Mouse (Mus musculus) neural tube, embryonic 11.5 days (tissue): ENCODE measurements around the gene Arhgef3. TPM values are rescaled to one million over a fixed set of nuclear protein-coding genes. Genes with fewer than 3 reads are reported as not detected.

Experiments used
- ATAC-seq: fragments of 200-750 bp; cut with Nextera tagmentation; 2 replicates; pipeline ENCODE4 v1.8.0; 2017; ENCODE audit warnings: moderate number of reproducible peaks, mild to moderate bottlenecking, moderate TSS enrichment, moderate library complexity; ENCODE audit not compliant: insufficient read depth, low FRiP score, low TSS enrichment
- DNase-seq: peaks from one replicate; pipeline ENCODE4 v3.0.0-alpha.2; 2015; ENCODE audit warnings: low spot score
- H3K27ac ChIP-seq: fragments of 300-500 bp; sonication (generic); 2 replicates; pipeline ENCODE4 v1.5.1; 2014; ENCODE audit warnings: low read depth, mild to moderate bottlenecking, low read length
- H3K27me3 ChIP-seq: fragments of 300-500 bp; sonication (generic); 2 replicates; pipeline ENCODE4 v1.6.1; 2014; ENCODE audit warnings: mild to moderate bottlenecking, low read length, mixed read lengths; ENCODE audit not compliant: control insufficient read depth, insufficient read depth
- H3K36me3 ChIP-seq: fragments of 300-500 bp; sonication (generic); 2 replicates; pipeline ENCODE4 v1.6.1; 2014; ENCODE audit warnings: mild to moderate bottlenecking, low read length, moderate library complexity, mixed read lengths; ENCODE audit not compliant: control insufficient read depth, insufficient read depth
- H3K4me1 ChIP-seq: fragments of 300-500 bp; sonication (generic); 2 replicates; pipeline ENCODE4 v1.6.1; 2014; ENCODE audit warnings: low read length, mixed read lengths; ENCODE audit not compliant: control insufficient read depth, insufficient read depth
- H3K4me2 ChIP-seq: fragments of 300-500 bp; sonication (generic); 2 replicates; pipeline ENCODE4 v1.6.1; 2014; ENCODE audit warnings: low read depth, mild to moderate bottlenecking, moderate library complexity
- H3K4me3 ChIP-seq: fragments of 300-500 bp; sonication (generic); 2 replicates; pipeline ENCODE4 v1.5.1; 2014; ENCODE audit warnings: low read depth, low read length
- H3K9ac ChIP-seq: fragments of 300-500 bp; sonication (generic); 2 replicates; pipeline ENCODE4 v1.6.1; 2014; ENCODE audit warnings: mild to moderate bottlenecking, low read length
- H3K9me3 ChIP-seq: fragments of 300-500 bp; sonication (generic); 2 replicates; pipeline ENCODE4 v1.6.1; 2016; ENCODE audit warnings: low read length; ENCODE audit not compliant: control insufficient read depth
- WGBS: fragments of 180-500 bp; shearing (Covaris S2); extraction: QIAGEN DNeasy Blood & Tissue Kit; methylation state at CpG from one replicate; pipeline ENCODE4 v1.1.7; 2014; 5-methylcytosine and 5-hydroxymethylcytosine counted together
- polyA plus RNA-seq: library from polyadenylated mRNA; unstranded; fragments of >200 nt; fragmentation: Nextera tagmentation; extraction: Ambion mirVana; gene quantifications from 2 replicates; pipeline ENCODE4 v1.2.1, GENCODE M21; 2014

Arhgef3 gene
- polyA plus RNA-seq, 1 experiment from 2014 or later = 5.1 TPM

DNA sequence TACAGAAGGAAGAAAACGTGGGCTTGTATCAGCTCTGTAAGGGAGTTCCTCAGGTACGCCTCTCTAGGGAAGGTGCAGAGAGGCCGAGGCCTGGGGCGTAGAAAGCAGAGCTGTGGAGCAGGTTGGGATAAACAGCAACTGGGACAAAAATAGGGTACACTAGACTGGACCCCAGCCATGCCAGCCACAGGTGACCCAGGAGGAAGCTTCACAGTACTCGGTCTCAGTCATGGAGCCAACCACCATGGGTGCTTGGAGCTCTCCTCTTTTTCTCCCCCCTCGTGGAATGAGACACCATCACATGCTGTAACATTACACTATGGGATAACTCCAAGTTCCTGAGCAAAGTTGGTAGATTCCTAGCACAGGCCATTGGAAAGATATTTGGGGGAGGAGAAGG, 201.0 kb downstream of the Arhgef3 start:
- H3K9me3 ChIP-seq = no peaks in the 10 kb centered on the region
- H3K4me1 ChIP-seq = no peaks in the 10 kb centered on the region
- no peak overlapping the region for H3K27ac ChIP-seq
- WGBS = 85% methylated on average over 6 of the region's 6 CpGs
- no peak overlapping the region for H3K4me3 ChIP-seq
- H3K27me3 ChIP-seq = no peaks in the 10 kb centered on the region
- no peak overlapping the region for H3K9ac ChIP-seq
- no peaks in the 10 kb centered on the region for H3K36me3 ChIP-seq
- no peak overlapping the region for H3K4me2 ChIP-seq
- DNase-seq (no peak), ATAC-seq (no peak)

DNA sequence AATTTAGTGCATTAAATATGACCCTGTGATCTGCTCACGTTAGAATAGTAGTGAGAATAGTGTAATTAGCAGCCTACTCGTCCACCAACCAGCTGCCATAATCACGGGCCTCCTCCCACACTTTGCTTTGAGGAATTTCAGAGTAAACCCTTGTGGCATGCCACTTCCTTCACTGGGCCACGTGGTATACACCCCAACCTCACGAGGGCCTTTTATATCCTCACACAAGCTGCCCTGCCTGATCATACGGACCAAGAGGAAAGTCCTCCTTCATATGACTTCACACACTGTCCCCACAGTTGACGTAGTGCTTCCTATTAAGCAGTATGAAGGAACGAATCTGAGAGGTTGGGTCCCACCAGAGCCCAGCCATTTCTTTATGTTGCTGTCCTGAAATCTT, 202.4 kb downstream of the Arhgef3 start:
- H3K4me3 ChIP-seq = no peak overlapping the region
- DNase-seq = no peak
- no peak for ATAC-seq
- no peaks in the 10 kb centered on the region for H3K9me3 ChIP-seq
- no peak overlapping the region for H3K9ac ChIP-seq
- H3K4me1 ChIP-seq = no peaks in the 10 kb centered on the region
- H3K4me2 ChIP-seq = no peak overlapping the region
- no peak overlapping the region for H3K27ac ChIP-seq
- WGBS = 75% methylated on average over 8 of the region's 8 CpGs
- no peaks in the 10 kb centered on the region for H3K36me3 ChIP-seq
- H3K27me3 ChIP-seq = no peaks in the 10 kb centered on the region

DNA sequence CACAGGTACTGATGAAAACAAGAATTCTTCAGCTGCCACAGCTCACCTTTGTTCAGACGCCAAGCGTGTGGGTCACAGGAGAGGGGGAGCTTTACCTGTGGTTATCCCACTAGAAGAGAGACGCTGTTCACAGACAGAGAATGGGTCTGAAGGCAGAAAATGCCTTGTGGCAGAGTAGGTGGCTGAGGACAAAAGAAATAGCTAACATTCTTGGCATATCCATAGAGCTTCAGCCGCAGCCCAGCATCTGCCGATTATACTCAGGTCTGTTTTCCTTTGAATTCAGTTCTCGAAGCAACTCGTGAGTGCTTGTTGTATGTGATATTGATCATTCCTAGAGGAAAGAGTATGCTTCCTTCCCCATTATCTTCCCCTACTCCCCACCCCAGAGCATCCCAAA, 204.7 kb downstream of the Arhgef3 start:
- Histone ChIP-seq H3K27ac (no peak overlapping the region), H3K4me2 (no peak overlapping the region), H3K4me1 (no peaks in the 10 kb centered on the region), H3K9me3 (no peaks in the 10 kb centered on the region), H3K4me3 (no peak overlapping the region), H3K27me3 (no peaks in the 10 kb centered on the region), H3K36me3 (no peaks in the 10 kb centered on the region), H3K9ac (no peak overlapping the region)
- ATAC-seq = no peak
- no peak for DNase-seq
- WGBS = 84% methylated on average over 7 of the region's 7 CpGs

DNA sequence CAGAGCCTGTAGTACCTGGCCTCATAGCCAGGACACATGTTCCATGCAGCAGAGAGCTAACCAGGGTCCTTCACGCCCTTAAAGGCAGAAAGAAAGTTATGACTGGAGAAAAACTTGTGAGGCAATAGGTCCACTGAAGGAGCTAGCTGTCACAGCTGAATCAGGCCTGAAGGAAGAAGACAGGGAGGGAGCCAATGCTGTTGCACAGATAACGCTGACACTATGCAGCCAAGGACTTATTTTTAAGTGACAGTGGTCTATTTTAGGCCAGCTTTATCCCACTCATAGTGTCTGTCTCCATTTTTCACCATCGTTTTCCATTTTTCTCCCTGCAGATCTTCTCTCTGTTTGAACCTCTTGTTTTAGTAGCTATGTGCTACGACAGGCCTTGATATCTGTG, 207.3 kb downstream of the Arhgef3 start:
- no peak overlapping the region for H3K9ac ChIP-seq
- 83% methylated on average over 4 of the region's 4 CpGs for WGBS
- H3K36me3 ChIP-seq = no peaks in the 10 kb centered on the region
- H3K4me3 ChIP-seq = no peak overlapping the region
- no peak for ATAC-seq
- H3K27ac ChIP-seq = no peak overlapping the region
- no peaks in the 10 kb centered on the region for H3K9me3 ChIP-seq
- H3K4me1 ChIP-seq = no peaks in the 10 kb centered on the region
- DNase-seq = no peak
- H3K27me3 ChIP-seq = no peaks in the 10 kb centered on the region
- H3K4me2 ChIP-seq = no peak overlapping the region

DNA sequence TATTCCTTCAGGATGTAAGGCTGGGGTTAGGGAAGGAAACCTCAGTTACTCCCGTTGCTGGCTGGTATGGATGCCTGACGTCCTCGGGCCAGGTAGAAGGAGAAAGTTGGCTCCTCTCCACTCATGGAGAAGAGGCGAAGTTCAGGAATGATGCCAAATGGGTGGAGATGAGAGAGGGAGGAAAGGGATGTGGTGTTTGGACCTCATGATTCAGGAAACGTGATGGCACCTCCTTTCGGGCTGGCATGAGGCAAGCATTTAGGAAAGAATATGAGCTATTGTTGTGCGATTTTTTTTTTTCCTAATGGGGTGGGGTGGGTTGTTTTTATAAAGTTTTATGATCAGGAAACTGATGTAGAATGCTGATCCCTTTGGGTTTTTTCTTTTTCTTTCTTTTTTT, 210.0 kb downstream of the Arhgef3 start:
- H3K27me3 ChIP-seq = no peaks in the 10 kb centered on the region
- H3K4me2 ChIP-seq = no peak overlapping the region
- H3K4me1 ChIP-seq = no peaks in the 10 kb centered on the region
- DNase-seq = no peak
- 84% methylated on average over 7 of the region's 7 CpGs for WGBS
- H3K9ac ChIP-seq = no peak overlapping the region
- no peak overlapping the region for H3K4me3 ChIP-seq
- no peak overlapping the region for H3K27ac ChIP-seq
- H3K9me3 ChIP-seq = no peaks in the 10 kb centered on the region
- ATAC-seq = no peak
- no peaks in the 10 kb centered on the region for H3K36me3 ChIP-seq

DNA sequence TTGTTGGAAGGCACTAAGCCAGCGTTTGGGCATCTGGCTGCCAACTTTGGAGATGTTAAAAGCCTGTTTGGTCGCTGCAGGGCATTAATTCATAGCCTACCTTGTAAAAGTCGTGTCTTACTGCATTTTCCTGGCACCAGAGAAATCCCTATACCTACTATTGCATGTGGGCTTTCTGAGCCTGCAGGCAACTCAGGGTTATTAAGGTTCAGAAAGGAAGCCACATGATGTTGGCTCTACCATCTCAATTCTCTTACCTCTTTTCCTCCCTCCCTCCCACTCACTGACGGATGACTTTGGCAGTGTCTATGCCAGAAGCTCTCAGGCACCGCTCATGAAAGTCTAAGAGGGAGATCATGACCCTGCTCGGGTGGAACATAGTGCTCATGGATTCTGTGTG, 210.8 kb downstream of the Arhgef3 start:
- H3K27me3 ChIP-seq = no peaks in the 10 kb centered on the region
- DNase-seq = no peak
- WGBS = 80% methylated on average over 6 of the region's 6 CpGs
- no peak overlapping the region for H3K27ac ChIP-seq
- no peak overlapping the region for H3K4me3 ChIP-seq
- H3K9me3 ChIP-seq = no peaks in the 10 kb centered on the region
- H3K4me2 ChIP-seq = no peak overlapping the region
- H3K4me1 ChIP-seq = no peaks in the 10 kb centered on the region
- no peak overlapping the region for H3K9ac ChIP-seq
- no peaks in the 10 kb centered on the region for H3K36me3 ChIP-seq
- ATAC-seq = no peak

DNA sequence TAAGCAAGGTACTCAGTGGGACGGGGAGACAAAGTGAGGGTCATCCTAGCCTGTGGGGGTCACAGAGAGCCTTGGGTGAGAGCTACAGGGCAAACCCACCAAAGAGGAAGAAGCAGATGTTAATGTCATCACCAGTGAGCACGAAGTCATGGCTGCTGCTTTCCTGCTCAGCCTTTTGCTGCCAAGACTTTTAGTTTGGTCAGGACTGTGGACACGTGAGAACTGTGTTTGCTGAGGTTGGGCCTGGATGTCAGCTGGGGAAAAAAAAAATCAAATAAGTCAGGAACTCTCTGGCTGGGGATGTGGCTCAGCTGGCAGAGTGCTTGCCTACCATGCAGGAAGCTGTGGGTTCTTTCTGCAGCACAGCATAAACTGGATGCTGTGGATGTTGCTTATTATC, 213.2 kb downstream of the Arhgef3 start:
- Histone ChIP-seq H3K36me3 (no peaks in the 10 kb centered on the region), H3K9ac (no peak overlapping the region), H3K9me3 (no peaks in the 10 kb centered on the region), H3K4me2 (no peak overlapping the region), H3K27ac (no peak overlapping the region), H3K4me3 (no peak overlapping the region), H3K27me3 (no peaks in the 10 kb centered on the region), H3K4me1 (no peaks in the 10 kb centered on the region)
- no peak for ATAC-seq
- WGBS = 64% methylated on average over 3 of the region's 3 CpGs
- no peak for DNase-seq

DNA sequence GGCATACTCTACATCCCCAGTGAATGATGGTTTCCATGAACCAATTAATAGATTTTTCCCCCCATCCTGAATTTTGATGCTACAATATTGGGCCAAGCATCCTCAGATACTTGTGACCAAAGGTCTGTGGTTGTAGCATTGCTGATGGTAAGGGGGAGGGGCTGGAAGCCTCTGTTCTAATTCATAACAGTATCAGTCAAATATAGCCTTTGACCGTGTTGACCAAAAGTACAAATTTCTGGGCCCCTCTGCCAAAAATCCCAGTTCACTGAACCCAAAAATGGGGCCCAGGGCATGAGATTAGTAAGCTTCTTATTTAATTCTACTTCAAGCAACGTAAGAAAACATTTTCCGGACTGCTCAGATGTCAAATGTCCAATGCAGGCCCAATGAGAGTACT, 214.3 kb downstream of the Arhgef3 start:
- ATAC-seq = no peak
- 88% methylated on average over 3 of the region's 3 CpGs for WGBS
- H3K27me3 ChIP-seq = no peaks in the 10 kb centered on the region

DNA sequence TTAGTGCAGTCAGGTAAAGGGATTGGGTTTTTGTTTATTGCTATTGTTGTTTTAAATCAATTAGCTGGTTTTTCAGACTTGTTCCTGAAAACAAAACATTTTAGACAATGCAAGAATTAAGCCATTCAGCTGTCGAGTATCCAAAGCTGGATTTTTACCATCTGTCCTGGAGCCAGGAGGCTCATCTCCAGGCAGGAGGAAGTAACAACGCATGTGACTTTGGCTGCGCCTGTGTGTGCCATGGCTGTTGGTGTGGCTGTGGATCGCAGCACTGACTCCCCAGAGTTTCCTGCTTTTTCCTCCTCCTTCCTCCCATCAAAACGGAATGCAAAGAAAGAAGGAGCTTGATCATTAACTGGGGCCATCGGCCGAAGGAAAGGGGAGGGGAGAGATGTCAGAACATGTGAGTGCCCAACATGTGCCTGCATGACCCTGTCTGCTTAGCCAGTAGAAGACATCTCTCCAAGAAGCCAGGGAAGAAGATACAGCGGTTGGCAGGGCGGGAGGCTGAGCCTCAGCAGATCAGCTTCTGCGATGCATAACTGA, 216.9 kb downstream of the Arhgef3 start:
- H3K27ac ChIP-seq = no peak overlapping the region
- H3K4me3 ChIP-seq = no peak overlapping the region
- no peak overlapping the region for H3K9ac ChIP-seq
- H3K9me3 ChIP-seq = no peaks in the 10 kb centered on the region
- no peak overlapping the region for H3K4me2 ChIP-seq
- no peak for ATAC-seq
- 69% methylated on average over 9 of the region's 10 CpGs for WGBS
- H3K4me1 ChIP-seq = peaks cover 6% of the 10 kb centered on the region; the same call in 1 of the 2 replicates
- 0 out of 2 replicates have a peak, but pooled peaks cover under 1% of the 10 kb centered on the region for H3K27me3 ChIP-seq
- no peak for DNase-seq
- no peaks in the 10 kb centered on the region for H3K36me3 ChIP-seq

More for the DNA sequence above, 214.3 kb downstream of the Arhgef3 start:
- Histone ChIP-seq H3K9me3 (no peaks in the 10 kb centered on the region), H3K4me3 (no peak overlapping the region), H3K4me1 (no peaks in the 10 kb centered on the region), H3K9ac (no peak overlapping the region), H3K27ac (no peak overlapping the region), H3K36me3 (no peaks in the 10 kb centered on the region), H3K4me2 (no peak overlapping the region)
- DNase-seq = no peak
